Mouse (Mus musculus) kidney, postnatal 14 days (tissue): ENCODE measurements around the gene Lexm.

Experiments
- DNase-seq: peaks from one replicate; pipeline ENCODE4 v3.0.0; 2022; ENCODE audit warnings: mixed read lengths

The Lexm gene

GRCm38 (mm10) chr4:106617056-106617455 is at the start of gene Lexm:
TSS of gene Lexm (minus strand) at chr4:106617241.
- no peak for DNase-seq

GRCm38 (mm10) chr4:106666546-106666945 is 49.5 kb upstream of the Lexm start:
- no peak for DNase-seq

GRCm38 (mm10) chr4:106665673-106666072 is 48.6 kb upstream of the Lexm start:
- no peak for DNase-seq

GRCm38 (mm10) chr4:106665269-106665668 is 48.2 kb upstream of the Lexm start:
- peak; percentile 24 for DNase-seq

GRCm38 (mm10) chr4:106664697-106665096 is 47.7 kb upstream of the Lexm start:
- peak; percentile 74 for DNase-seq

GRCm38 (mm10) chr4:106663956-106664470 is 47.0 kb upstream of the Lexm start:
- no peak for DNase-seq

GRCm38 (mm10) chr4:106655681-106656080 is 38.6 kb upstream of the Lexm start:
- DNase-seq, result no peak

GRCm38 (mm10) chr4:106653051-106653450 is 36.0 kb upstream of the Lexm start:
- no peak for DNase-seq

GRCm38 (mm10) chr4:106652546-106652945 is 35.5 kb upstream of the Lexm start:
- no peak for DNase-seq

- DNase-seq, result peak; percentile 98
These were observed 33.9 kb upstream of the Lexm start, which contains the start of gene Pars2 for GRCm38 (mm10) chr4:106650833-106651527. TSS of gene Pars2 (plus strand) at chr4:106651069.

GRCm38 (mm10) chr4:106647137-106647536 is 30.1 kb upstream of the Lexm start:
- peak; percentile 35 for DNase-seq

GRCm38 (mm10) chr4:106645797-106646196 is 28.8 kb upstream of the Lexm start:
- no peak for DNase-seq

GRCm38 (mm10) chr4:106644218-106644610 is 27.2 kb upstream of the Lexm start:
- DNase-seq, result no peak

- peak; percentile 65 for DNase-seq
These were observed 26.6 kb upstream of the Lexm start for GRCm38 (mm10) chr4:106643483-106644217.

GRCm38 (mm10) chr4:106634086-106634479 is 17.0 kb upstream of the Lexm start:
- no peak for DNase-seq

GRCm38 (mm10) chr4:106633281-106634085 is 16.4 kb upstream of the Lexm start:
- DNase-seq, result peak; percentile 23

- no peak for DNase-seq
These were observed 15.3 kb upstream of the Lexm start for GRCm38 (mm10) chr4:106632313-106632712.

- DNase-seq, result peak; percentile 64
These were observed 13.5 kb upstream of the Lexm start for GRCm38 (mm10) chr4:106630333-106631220.

- no peak for DNase-seq
These were observed 12.3 kb upstream of the Lexm start for GRCm38 (mm10) chr4:106629374-106629773.

- peak; percentile 79 for DNase-seq
These were observed 11.8 kb upstream of the Lexm start for GRCm38 (mm10) chr4:106628650-106629360.

GRCm38 (mm10) chr4:106627809-106628208 is 10.8 kb upstream of the Lexm start:
- DNase-seq, result no peak
